Mouse (Mus musculus): ENCODE measurements around the gene Mapre1.

- no peak for TF ChIP-seq EP300 (IDR thresholded peaks at IDR 0.05)
- no peak for TF ChIP-seq CTCF (IDR thresholded peaks at IDR 0.05)
Measured at GRCm38 (mm10) chr2:153703389-153703788, 37.7 kb upstream of the Mapre1 start.
